Mouse (Mus musculus): ENCODE results near the gene Tmed9.
"Not testable (repeated sequence)": the region's sequence is repeated elsewhere in the genome, so short reads cannot be mapped to it uniquely, and the experiment has no call there.

The Tmed9 gene

GRCm38 (mm10) chr13:55567949-55568348, 5.6 kb upstream of the Tmed9 start:
- DNase-seq (ENCODE audit: low spot score) = no peak

DNA sequence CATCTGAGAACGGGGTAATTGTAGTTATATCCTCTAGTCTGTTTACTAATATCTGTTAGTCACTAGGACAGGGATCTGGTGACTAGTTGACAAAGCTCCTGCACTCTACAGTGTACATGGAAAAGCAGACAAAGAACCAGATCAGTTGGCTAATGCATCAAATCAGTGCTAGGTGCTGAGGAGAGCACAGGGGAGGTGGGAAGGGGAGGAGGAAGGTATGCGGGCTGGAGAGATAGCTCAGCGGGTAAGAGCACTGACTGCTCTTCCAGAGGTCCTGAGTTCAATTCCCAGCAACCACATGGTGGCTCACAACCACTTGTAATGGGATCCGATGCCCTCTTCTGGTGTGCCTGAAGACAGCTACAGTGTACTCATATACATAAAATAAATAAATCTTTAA, 5.0 kb upstream of the Tmed9 start:
- DNase-seq (ENCODE audit: low spot score) = not testable (repeated sequence)

- peak; percentile 33 for DNase-seq (ENCODE audit: low spot score)
Observed at GRCm38 (mm10) chr13:55569726-55570285, 3.7 kb upstream of the Tmed9 start.

GRCm38 (mm10) chr13:55570286-55570973, 3.1 kb upstream of the Tmed9 start:
- DNase-seq (ENCODE audit: low spot score) = peak; percentile 21

DNA sequence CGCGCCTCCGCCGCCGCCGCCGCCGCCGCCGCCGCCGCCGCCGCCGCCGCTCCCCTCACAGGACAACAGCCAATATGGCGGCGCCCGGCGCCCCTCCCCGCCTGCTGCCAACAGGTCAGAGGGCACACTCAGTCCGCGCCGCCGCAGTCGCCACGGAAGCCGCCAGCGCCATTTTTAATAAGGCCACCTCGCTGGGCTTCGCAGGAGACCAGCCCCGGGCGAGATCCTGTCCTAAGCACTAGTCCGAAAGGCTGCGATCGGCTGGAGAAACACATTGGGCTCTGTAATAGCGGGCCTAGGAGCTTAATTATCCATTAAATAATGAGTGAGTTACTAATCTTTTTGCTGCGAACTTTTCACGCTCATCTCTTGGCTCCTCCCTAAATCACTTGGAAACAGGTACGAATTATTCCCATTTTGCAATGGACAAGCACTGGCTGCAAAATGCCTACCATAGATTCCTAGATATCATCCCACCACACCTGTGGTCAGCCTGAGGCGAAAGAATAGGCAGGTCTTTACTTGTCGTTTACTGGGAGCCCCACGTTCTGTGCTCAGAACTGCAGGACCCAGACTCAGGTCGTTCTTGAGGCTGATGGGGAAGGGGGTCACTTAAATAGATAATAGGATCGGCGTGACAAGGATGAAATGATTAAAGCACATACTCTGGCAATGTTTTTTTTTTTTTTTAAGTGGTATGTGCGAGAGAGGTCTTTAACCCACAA, 2.3 kb upstream of the Tmed9 start, which contains the start of gene Fam193b:
TSS of gene Fam193b (minus strand) at position 94 of the 725 bp plus-strand sequence.
- peak; percentile 95 for DNase-seq (ENCODE audit: low spot score)

- DNase-seq (ENCODE audit: low spot score) = no peak
Observed at GRCm38 (mm10) chr13:55571977-55572376, 1.6 kb upstream of the Tmed9 start.

- no peak for DNase-seq (ENCODE audit: low spot score)
Observed at GRCm38 (mm10) chr13:55574321-55574720, 789 bp downstream of the Tmed9 start.

GRCm38 (mm10) chr13:55575932-55576331, 2.4 kb downstream of the Tmed9 start:
- no peak for DNase-seq (ENCODE audit: low spot score)

DNA sequence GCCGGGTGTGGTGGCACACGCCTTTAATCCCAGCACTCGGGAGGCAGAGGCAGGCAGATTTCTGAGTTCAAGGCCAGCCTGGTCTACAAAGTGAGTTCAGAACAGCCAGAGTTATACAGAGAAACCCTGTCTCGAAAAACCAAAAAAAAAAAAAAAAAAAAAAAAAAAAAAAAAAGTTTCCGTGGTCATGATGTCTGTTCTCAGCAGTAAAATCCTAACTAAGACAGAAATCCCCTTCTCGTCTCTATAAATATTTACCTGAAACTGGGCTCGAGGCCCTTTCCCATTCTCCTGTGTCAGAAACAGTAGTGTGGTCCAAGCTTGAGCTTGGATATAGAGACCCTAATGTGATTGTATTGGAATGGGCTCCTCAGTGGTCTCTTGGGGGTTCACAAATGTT, 3.3 kb downstream of the Tmed9 start:
- not testable (repeated sequence) for DNase-seq (ENCODE audit: low spot score)

DNA sequence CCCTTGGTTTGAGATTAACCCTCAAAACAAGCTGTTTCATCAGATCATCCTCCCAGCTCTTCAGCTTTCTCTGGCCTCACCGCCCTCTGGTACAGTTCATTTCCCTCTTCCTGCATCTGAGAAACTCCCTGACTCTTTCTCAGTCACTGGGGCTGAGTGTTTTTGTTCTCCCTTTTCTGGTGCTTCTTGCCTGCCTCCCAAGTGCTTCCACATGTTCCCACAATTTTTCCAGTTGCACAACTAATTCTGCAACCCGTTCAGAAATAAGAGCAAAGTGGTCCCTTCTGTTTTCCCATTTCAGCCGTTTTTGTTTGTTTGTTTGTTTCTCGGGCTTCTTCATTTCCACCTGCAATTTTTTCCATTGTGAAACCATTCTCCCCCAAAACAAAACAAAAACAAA, 4.6 kb downstream of the Tmed9 start:
- DNase-seq (ENCODE audit: low spot score) = no peak

- no peak for DNase-seq (ENCODE audit: low spot score)
Observed at GRCm38 (mm10) chr13:55591961-55592490, 18.5 kb downstream of the Tmed9 start.

GRCm38 (mm10) chr13:55592512-55593253, 19.2 kb downstream of the Tmed9 start:
- DNase-seq (ENCODE audit: low spot score) = peak; percentile 96

DNA sequence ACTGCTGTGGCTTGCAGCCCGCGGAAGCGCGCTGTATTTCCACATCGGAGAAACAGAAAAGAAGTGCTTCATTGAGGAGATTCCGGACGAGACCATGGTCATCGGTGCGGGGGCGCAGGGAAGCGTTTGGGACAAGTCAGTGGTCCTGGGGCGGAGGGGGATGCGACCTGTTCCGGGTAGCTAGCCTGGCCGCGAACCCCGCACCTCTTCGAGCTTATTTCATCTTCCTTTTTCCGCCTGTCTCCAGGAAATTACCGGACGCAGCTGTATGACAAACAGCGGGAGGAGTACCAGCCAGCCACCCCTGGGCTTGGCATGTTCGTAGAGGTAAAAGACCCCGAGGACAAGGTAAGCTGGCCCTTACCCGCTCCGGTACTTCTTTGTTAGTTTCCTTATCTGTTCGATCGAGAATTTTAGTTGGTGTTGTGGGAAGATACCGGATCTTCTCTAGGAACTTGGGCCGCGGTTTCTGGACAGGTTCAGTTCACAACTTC, 19.8 kb downstream of the Tmed9 start:
- no peak for DNase-seq (ENCODE audit: low spot score)

- peak; percentile 61 for DNase-seq (ENCODE audit: low spot score)
Observed at GRCm38 (mm10) chr13:55595375-55595774, 21.8 kb downstream of the Tmed9 start.

GRCm38 (mm10) chr13:55596802-55597201, 23.3 kb downstream of the Tmed9 start:
- DNase-seq (ENCODE audit: low spot score) = no peak

GRCm38 (mm10) chr13:55599566-55600540, 26.3 kb downstream of the Tmed9 start, which contains the start of gene B4galt7:
Gene B4galt7, plus strand, starts transcription at chr13:55599896.
- DNase-seq (ENCODE audit: low spot score) = peak; percentile 81

DNA sequence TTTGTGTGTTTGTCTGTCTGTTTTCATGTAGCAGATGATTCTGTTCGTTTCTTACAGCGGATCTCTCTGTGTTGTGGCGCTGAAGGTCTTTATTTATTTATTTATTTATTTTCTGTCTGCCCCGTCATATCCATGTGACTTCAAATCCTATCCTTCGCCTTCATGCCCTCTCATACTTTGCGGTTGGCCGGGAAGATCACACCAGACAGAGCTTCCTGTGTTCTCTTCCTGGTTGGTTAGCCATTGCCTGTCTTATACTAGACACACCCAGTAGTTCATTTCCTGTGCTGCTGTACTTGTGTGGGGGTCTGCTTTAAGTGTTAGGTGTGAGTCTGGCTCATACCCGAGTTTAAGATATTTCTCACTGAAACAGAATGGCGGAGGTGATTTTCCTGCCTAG, 27.1 kb downstream of the Tmed9 start:
- no peak for DNase-seq (ENCODE audit: low spot score)

- DNase-seq (ENCODE audit: low spot score) = peak; percentile 89
Observed at GRCm38 (mm10) chr13:55601611-55602010, 28.1 kb downstream of the Tmed9 start.

DNA sequence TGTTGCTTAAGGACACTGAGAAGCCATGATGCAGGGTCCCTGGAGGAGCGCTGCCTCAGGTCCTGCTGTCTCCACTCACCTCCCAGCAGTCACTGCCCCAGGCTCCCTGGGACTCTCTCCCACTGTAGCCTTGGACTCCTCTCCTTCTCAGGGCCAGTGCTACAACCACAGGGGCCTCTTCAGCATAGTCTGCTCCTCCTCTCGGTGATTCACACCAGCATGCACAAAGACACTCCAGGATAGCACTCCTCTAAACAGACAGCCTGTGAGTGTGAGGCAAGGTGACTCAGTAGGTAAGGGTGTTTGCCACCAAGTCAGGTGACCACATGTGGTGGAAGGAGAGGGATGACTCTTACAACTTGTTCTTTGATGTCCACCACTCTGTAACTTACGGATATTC, 31.1 kb downstream of the Tmed9 start:
- no peak for DNase-seq (ENCODE audit: low spot score)

DNA sequence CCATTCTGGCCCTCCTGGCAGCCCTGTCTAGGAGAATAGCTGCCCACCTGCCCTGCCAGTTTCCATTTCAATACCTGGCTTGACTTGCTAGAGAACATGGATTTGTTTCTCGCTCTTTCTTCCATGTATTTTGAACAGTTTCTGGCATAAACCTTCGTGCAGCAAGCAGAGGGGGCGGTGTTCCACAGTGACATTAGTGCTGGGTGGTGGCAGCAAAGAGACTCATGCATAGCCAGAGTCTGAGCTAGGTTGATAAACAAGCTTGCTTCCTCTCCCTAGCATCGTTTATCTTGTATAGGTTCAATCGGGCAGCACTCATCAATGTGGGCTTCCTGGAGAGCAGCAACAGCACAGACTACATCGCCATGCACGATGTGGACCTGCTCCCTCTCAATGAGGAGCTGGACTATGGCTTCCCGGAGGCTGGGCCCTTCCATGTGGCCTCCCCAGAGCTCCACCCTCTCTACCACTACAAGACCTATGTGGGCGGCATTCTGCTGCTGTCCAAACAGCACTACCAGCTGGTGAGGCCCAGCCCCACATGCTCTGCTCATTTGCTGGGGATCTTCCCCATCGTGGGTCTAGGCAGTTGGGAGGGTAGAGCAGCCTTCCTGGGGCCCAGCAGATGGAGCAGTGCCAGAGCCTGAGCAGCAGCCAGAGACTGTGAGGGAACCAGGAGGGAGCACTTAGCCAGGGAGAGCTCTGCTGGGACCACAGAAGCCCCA, 33.5 kb downstream of the Tmed9 start:
- peak; percentile 57 for DNase-seq (ENCODE audit: low spot score)
